Mouse (Mus musculus): ENCODE data around the gene Olfr127. TPM values are rescaled to one million over a fixed set of nuclear protein-coding genes. Genes with fewer than 3 reads are reported as not detected.

Gene Olfr127
- not detected for polyA plus RNA-seq (2014; fragmentation: Illumina TruSeq; extraction: RNeasy Lipid Tissue Mini Kit (QIAGEN cat#74804))

DNA sequence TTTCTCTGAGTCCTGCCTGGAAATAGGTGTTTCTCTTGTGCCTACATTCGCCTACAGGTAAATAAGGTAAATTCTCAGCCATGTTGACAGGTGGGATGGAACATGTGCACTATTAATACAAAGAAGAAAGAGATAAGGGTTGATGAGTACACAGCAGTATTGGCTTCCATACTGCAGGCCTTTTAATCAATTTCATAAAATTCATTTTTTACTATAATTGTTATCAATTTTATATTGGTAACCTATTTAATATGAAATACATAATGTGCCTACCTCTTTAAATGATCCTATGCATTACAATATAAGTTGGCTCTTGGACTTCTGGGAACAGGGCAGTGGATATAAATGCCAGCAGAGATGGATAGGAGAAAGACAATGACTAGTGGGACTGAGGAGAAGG is at the start of gene Olfr127:
Gene Olfr127, plus strand, starts transcription at position 301 of the 400 bp plus-strand sequence.

DNA sequence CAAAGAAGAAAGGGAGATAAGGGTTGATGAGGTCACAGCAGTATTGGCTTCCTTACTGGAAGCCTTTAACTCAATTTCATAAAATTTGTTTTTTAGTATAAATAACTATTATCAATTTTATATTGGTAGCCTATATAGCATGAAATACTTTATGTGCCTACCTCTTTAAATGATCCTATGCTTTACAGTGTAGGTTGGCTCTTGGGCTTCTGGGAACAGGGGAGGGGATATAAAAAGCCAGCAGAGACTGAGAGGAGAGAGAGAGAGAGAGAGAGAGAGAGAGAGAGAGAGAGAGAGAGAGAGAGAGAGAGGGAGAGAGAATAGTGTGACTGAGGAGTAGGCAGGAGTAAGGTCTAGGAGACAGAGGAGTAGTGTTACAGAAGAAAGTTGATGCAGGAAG is 20.0 kb downstream of the Olfr127 start, which contains the start of gene Olfr128:
Gene Olfr128, plus strand, starts transcription at position 301 of the 400 bp plus-strand sequence.

DNA sequence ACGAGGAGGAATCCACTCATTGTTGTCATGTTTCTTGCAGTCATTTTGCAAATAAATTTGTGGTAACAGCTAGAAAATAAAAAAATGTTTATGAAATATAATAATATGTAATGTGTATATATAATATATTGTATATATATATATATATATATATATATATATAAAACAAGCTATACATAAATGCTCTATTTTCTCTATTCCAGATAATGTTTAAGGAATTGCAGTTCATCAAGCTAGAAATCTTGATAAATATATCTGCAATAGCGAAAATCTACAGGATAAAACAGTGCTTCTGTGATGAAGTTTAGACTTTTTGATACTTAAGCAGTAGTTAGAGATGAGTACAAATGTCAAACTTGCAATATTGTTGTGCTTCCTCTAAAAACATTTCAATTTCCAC is 52.7 kb downstream of the Olfr127 start, which contains the start of gene Olfr761:
Gene Olfr761, minus strand, starts transcription at position 101 of the 400 bp plus-strand sequence.

Other genes starting within 250 kb of the Olfr127 start
- gene Olfr117, start 236.7 kb upstream of the Olfr127 start, polyA plus RNA-seq (2014; fragmentation: Illumina TruSeq; extraction: RNeasy Lipid Tissue Mini Kit (QIAGEN cat#74804)): not detected
- not detected for gene Olfr118, start 233.4 kb upstream of the Olfr127 start, polyA plus RNA-seq (2014; fragmentation: Illumina TruSeq; extraction: RNeasy Lipid Tissue Mini Kit (QIAGEN cat#74804))
- not detected for gene Olfr119, start 203.9 kb upstream of the Olfr127 start, polyA plus RNA-seq (2014; fragmentation: Illumina TruSeq; extraction: RNeasy Lipid Tissue Mini Kit (QIAGEN cat#74804))
- not detected for gene Olfr120, start 178.6 kb upstream of the Olfr127 start, polyA plus RNA-seq (2014; fragmentation: Illumina TruSeq; extraction: RNeasy Lipid Tissue Mini Kit (QIAGEN cat#74804))
- gene Olfr121, start 151.6 kb upstream of the Olfr127 start, polyA plus RNA-seq (2014; fragmentation: Illumina TruSeq; extraction: RNeasy Lipid Tissue Mini Kit (QIAGEN cat#74804)): not detected
- gene Olfr122, start 131.8 kb upstream of the Olfr127 start, polyA plus RNA-seq (2014; fragmentation: Illumina TruSeq; extraction: RNeasy Lipid Tissue Mini Kit (QIAGEN cat#74804)): not detected
- not detected for gene Olfr123, start 106.9 kb upstream of the Olfr127 start, polyA plus RNA-seq (2014; fragmentation: Illumina TruSeq; extraction: RNeasy Lipid Tissue Mini Kit (QIAGEN cat#74804))
- gene Olfr124, start 100.5 kb upstream of the Olfr127 start, polyA plus RNA-seq (2014; fragmentation: Illumina TruSeq; extraction: RNeasy Lipid Tissue Mini Kit (QIAGEN cat#74804)): not detected
- not detected for gene Olfr125, start 67.5 kb upstream of the Olfr127 start, polyA plus RNA-seq (2014; fragmentation: Illumina TruSeq; extraction: RNeasy Lipid Tissue Mini Kit (QIAGEN cat#74804))
- gene Olfr126, start 53.0 kb upstream of the Olfr127 start, polyA plus RNA-seq (2014; fragmentation: Illumina TruSeq; extraction: RNeasy Lipid Tissue Mini Kit (QIAGEN cat#74804)): not detected
- gene Olfr128, start 20.1 kb downstream of the Olfr127 start, polyA plus RNA-seq (2014; fragmentation: Illumina TruSeq; extraction: RNeasy Lipid Tissue Mini Kit (QIAGEN cat#74804)): not detected
- gene Olfr761, start 52.6 kb downstream of the Olfr127 start, polyA plus RNA-seq (2014; fragmentation: Illumina TruSeq; extraction: RNeasy Lipid Tissue Mini Kit (QIAGEN cat#74804)): not detected
- not detected for gene Olfr129, start 159.6 kb downstream of the Olfr127 start, polyA plus RNA-seq (2014; fragmentation: Illumina TruSeq; extraction: RNeasy Lipid Tissue Mini Kit (QIAGEN cat#74804))
- gene Olfr130, start 163.5 kb downstream of the Olfr127 start, polyA plus RNA-seq (2014; fragmentation: Illumina TruSeq; extraction: RNeasy Lipid Tissue Mini Kit (QIAGEN cat#74804)): not detected
- not detected for gene Olfr131, start 188.3 kb downstream of the Olfr127 start, polyA plus RNA-seq (2014; fragmentation: Illumina TruSeq; extraction: RNeasy Lipid Tissue Mini Kit (QIAGEN cat#74804))
- gene Olfr132, start 234.1 kb downstream of the Olfr127 start, polyA plus RNA-seq (2014; fragmentation: Illumina TruSeq; extraction: RNeasy Lipid Tissue Mini Kit (QIAGEN cat#74804)): not detected
- not detected for gene Olfr133, start 244.8 kb downstream of the Olfr127 start, polyA plus RNA-seq (2014; fragmentation: Illumina TruSeq; extraction: RNeasy Lipid Tissue Mini Kit (QIAGEN cat#74804))

Measured in ovary, adult 10 weeks (tissue).